Mouse (Mus musculus): ENCODE measurements at regions not wholly inside any gene's neighbourhood (a gene's known extent, or its start where the extent isn't known, plus 50 kb on each side); places are given as distances from the start of the nearest gene placed in this dataset.

GRCm38 (mm10) chr2:78580013-78580412 lies 287.9 kb upstream of the Ube2e3 start:
- TF ChIP-seq POLR2A (IDR thresholded peaks at IDR 0.05; ENCODE audit: control insufficient read depth, extremely low read depth, insufficient read depth, low read length, poor library complexity): no peak
- TF ChIP-seq CTCF (IDR thresholded peaks at IDR 0.05; ENCODE audit: borderline replicate concordance, control insufficient read depth, extremely low read depth, insufficient read depth, low read length, poor library complexity): no peak

Data from thymus, adult 2 months (tissue).